Mouse (Mus musculus) erythroblast, embryonic 14.5 days (primary cell): ENCODE results near the gene Mslnl. TPM values are rescaled to one million over a fixed set of nuclear protein-coding genes. Genes with fewer than 3 reads are reported as not detected.
"Not testable (repeated sequence)": the region's sequence is repeated elsewhere in the genome, so short reads cannot be mapped to it uniquely, and the experiment has no call there.

Experiments
- H3K27me3 ChIP-seq: 2 replicates; pipeline ENCODE4 v1.6.1; 2012; ENCODE audit warnings: inconsistent platforms; ENCODE audit not compliant: control insufficient read depth
- H3K36me3 ChIP-seq: 2 replicates; pipeline ENCODE4 v1.6.1; 2012; ENCODE audit warnings: mild to moderate bottlenecking, inconsistent platforms; ENCODE audit not compliant: control insufficient read depth
- H3K4me1 ChIP-seq: 2 replicates; pipeline ENCODE4 v1.6.1; 2012; ENCODE audit warnings: inconsistent platforms; ENCODE audit not compliant: control insufficient read depth
- H3K4me3 ChIP-seq: replicated peaks from 2 replicates; pipeline ENCODE3; 2012; ENCODE audit warnings: moderate library complexity, mild to moderate bottlenecking, inconsistent platforms
- H3K9me3 ChIP-seq: 2 replicates; pipeline ENCODE4 v1.6.1; 2012; ENCODE audit warnings: low read length, inconsistent platforms, mixed read lengths; ENCODE audit not compliant: control insufficient read depth
- GATA1 ChIP-seq: IDR thresholded peaks from 2 replicates; pipeline ENCODE4 v1.6.1; 2012; ENCODE audit warnings: low read length, inconsistent platforms, mixed read lengths
- TAL1 ChIP-seq: IDR thresholded peaks from 3 replicates; pipeline ENCODE4 v1.6.1; 2012; ENCODE audit warnings: low read length, inconsistent platforms, mixed read lengths
- polyA plus RNA-seq: library from polyadenylated mRNA; stranded (reverse); fragments of >175 nt; gene quantifications from 2 replicates; pipeline ENCODE4 v1.2.3, GENCODE M21; 2012

Mslnl gene
- polyA plus RNA-seq, 1 experiment, result not detected

DNA sequence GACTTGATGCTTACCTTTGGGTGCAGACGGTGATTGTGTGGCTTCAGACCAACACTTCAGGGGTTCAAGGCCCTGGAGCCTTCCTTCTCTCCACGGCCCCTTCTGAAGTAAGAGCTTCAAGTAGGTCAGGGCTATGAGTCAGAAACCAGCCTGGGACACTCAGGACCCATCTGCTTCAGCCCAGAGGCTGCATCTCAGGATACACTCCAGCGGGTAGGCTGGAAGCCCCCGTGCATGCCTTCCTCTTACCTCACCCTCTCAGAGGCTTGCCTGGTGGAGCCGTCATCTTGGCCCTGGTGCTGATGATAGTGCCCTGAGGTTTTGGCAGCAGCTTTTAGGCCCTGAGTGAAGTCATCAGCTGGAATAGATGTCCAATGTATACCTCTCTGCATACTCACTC lies 596 bp upstream of the Mslnl start:
- peaks cover 11% of the 10 kb centered on the region for H3K36me3 ChIP-seq
- H3K4me1 ChIP-seq, result peaks cover under 1% of the 10 kb centered on the region; the same call in 1 of the 2 replicates
- H3K4me3 ChIP-seq, result no peak overlapping the region
- no peaks in the 10 kb centered on the region for H3K27me3 ChIP-seq
- TF ChIP-seq GATA1 (no peak), TAL1 (no peak)
- no peaks in the 10 kb centered on the region for H3K9me3 ChIP-seq

DNA sequence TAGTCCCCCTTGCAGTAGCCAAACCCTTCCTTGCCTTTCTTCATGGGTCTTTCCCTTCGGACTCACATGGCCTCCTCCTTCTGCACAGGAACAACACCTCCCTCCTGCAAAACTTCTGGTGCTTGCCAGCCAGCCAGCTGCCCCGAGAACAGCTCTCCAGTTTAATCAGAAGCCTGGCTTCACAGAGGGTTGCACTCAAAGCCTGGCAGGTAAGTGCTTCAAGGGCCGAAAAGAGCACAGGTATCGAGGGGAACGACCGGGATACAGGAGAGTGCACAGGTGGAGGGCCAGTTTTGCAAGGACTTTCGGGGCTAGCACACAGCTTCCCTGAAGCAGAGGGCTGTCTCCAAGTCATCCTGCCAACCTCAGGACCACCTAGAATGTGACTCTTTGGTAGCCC lies 3.0 kb downstream of the Mslnl start:
- H3K4me3 ChIP-seq, result no peak overlapping the region
- no peaks in the 10 kb centered on the region for H3K9me3 ChIP-seq
- H3K27me3 ChIP-seq, result no peaks in the 10 kb centered on the region; the same call in 1 of the 2 replicates
- no peaks in the 10 kb centered on the region for H3K4me1 ChIP-seq
- TF ChIP-seq TAL1, result no peak
- no peak for TF ChIP-seq GATA1
- H3K36me3 ChIP-seq, result no peaks in the 10 kb centered on the region

DNA sequence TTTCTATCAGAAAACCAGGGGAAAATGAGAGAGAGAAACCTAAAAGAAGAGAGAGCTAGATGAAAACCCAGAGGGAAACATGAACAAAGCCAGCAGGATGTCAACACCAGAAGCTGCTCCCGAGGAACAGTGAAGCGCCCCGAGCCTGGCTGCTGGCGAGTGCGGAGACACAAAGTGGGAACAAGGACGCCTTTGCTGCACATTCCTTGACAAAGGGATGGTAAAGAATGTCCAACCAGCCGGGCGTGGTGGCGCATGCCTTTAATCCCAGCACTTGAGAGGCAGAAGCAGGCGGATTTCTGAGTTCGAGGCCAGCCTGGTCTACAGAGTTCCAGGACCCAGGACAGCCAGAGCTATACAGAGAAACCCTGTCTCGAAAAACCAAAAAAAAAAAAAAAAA lies 5.6 kb downstream of the Mslnl start:
- H3K27me3 ChIP-seq, H3K36me3 ChIP-seq, H3K4me1 ChIP-seq: not testable (repeated sequence)

DNA sequence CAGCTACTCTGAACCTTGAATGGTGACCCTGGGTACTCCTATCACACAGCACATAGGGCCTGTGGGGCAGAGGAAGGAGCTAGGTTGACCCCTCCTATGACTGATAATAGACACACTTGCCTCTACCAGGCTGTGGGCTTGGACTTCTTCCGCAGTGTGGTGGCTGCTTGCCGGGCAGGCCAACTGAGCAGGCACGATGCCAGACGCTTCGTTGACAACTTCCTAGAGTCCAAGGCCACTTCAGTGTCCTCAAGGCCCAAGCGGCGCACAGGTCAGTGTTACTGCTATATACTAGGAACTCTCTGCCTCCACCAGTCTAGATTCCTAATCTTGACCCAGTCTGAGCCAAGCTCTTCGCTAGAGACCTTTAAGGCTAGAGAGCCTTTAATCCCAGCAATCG lies 8.0 kb downstream of the Mslnl start:
- H3K9me3 ChIP-seq, result no peaks in the 10 kb centered on the region
- H3K4me3 ChIP-seq, result no peak overlapping the region
- TF ChIP-seq GATA1, result no peak
- TF ChIP-seq TAL1, result no peak
- H3K36me3 ChIP-seq, result no peaks in the 10 kb centered on the region
- no peaks in the 10 kb centered on the region; the same call in 1 of the 2 replicates for H3K27me3 ChIP-seq
- no peaks in the 10 kb centered on the region for H3K4me1 ChIP-seq

More for the DNA sequence above, 5.6 kb downstream of the Mslnl start:
- H3K9me3 ChIP-seq, H3K4me3 ChIP-seq: not testable (repeated sequence)

DNA sequence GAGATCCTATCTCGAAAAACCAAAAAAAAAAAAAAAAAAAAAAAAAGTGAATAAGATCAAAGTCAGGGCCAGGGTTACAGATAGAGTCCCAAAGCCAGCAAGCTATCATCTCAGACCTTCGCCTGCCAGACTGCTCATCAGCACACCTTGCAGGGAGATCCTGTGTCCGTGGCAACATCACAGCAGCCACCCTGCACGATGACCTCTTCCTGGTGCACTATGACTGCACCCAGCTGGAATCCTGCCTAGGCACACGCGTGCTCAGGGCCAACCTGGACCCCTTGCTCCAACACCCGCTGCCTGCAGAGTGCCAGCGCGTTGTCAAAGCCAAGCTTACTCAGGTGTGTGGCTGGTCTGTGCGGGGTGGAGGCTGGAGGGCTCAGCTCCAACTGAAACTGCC lies 8.5 kb downstream of the Mslnl start:
- Histone ChIP-seq H3K36me3 (no peaks in the 10 kb centered on the region), H3K4me3 (no peak overlapping the region), H3K27me3 (no peaks in the 10 kb centered on the region; the same call in 1 of the 2 replicates), H3K4me1 (no peaks in the 10 kb centered on the region), H3K9me3 (no peaks in the 10 kb centered on the region)
- no peak; the same call in 2 of the 3 replicates for TF ChIP-seq TAL1
- no peak for TF ChIP-seq GATA1

DNA sequence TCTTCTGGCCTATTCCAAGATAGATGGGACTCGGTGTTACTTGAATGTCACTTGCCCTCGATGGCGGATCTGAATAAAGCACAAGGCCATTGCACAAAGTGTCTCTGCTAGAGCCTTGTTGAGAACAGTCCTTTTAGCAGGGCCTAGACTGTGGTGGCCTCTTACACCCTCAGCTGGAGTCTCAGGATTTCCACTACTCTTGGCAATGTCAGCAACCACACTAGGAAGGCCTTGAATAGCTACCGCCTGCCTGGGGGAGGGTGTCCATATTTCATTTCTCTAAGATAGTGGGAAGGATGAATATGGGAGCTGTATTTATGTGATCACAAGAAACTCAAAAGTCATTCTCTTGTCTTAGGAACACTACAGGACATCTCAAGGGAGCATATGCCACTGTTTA lies 12.4 kb downstream of the Mslnl start:
- Histone ChIP-seq H3K36me3 (no peaks in the 10 kb centered on the region), H3K27me3 (no peaks in the 10 kb centered on the region), H3K4me1 (no peaks in the 10 kb centered on the region), H3K9me3 (no peaks in the 10 kb centered on the region), H3K4me3 (no peak overlapping the region)
- no peak for TF ChIP-seq TAL1
- no peak for TF ChIP-seq GATA1

DNA sequence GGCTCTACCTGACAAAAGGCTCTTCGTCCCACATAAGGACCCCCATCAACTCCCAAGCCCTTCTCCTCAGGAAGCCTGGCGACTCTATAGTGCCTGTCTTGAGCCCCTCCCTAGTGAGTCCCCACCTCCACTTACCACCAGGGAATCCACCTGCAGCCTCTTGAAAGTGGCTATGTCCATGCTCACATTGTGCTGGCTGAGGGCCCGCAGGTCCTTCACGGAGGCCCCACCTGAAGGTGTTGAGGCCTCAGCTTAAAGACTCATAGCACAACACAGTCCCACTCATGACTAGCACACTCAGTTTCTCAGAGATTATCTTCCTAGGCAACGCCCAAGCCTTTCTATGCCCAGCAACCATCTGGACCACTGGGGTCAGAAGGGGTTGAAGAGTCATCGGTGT lies 13.5 kb downstream of the Mslnl start:
- H3K4me1 ChIP-seq, result no peaks in the 10 kb centered on the region
- H3K27me3 ChIP-seq, result no peaks in the 10 kb centered on the region
- H3K4me3 ChIP-seq, result no peak overlapping the region
- no peaks in the 10 kb centered on the region for H3K36me3 ChIP-seq
- TF ChIP-seq GATA1 (no peak), TAL1 (no peak)
- no peaks in the 10 kb centered on the region for H3K9me3 ChIP-seq

DNA sequence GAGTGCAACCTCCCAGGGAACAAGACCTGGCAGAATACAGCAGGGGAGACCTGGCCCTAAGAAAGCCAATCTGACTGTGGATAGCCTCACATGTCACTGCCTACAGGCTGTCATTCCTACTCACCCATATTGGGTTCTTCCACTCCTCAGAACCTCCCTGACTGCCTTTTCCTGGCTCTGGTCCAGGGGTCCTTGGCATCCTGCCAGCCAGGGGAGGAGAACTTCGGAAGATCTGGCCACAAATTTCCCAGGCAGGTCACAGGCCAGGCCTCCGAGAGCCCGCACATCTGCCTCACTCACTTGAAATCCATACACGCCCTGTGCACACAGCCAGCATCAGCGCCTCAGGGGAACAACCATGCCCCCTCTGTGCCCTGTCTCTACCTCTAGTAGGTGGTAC lies 15.6 kb downstream of the Mslnl start:
- TF ChIP-seq GATA1 (no peak), TAL1 (no peak)
- Histone ChIP-seq H3K9me3 (no peaks in the 10 kb centered on the region), H3K4me1 (no peaks in the 10 kb centered on the region), H3K27me3 (no peaks in the 10 kb centered on the region), H3K36me3 (no peaks in the 10 kb centered on the region), H3K4me3 (no peak overlapping the region)

DNA sequence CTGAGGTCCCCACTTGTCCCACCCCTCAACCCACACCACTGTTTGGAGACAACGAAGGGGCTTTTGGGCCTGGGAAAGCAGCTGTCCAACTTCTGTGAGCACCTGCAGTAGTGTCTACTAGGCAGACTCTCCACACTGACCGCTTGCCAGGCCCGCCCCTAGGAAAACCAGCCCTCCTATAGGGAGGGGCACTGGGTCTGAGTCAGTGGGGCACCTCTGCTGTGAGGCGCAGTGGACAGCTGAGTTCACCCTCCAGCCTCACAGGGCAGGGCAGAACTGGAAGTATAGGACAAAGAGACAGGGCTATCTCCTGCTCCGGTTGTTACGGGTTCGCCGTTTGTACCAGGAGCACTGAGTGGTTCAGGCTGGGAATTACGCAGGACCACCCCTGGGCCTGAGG lies 18.4 kb downstream of the Mslnl start, which contains the start of gene Msln:
Msln (minus strand) TSS at position 138 of the 400 bp plus-strand sequence.
- H3K4me1 ChIP-seq, result no peaks in the 10 kb centered on the region
- 0 out of 2 replicates have a peak, but pooled peaks cover 3% of the 10 kb centered on the region for H3K27me3 ChIP-seq

DNA sequence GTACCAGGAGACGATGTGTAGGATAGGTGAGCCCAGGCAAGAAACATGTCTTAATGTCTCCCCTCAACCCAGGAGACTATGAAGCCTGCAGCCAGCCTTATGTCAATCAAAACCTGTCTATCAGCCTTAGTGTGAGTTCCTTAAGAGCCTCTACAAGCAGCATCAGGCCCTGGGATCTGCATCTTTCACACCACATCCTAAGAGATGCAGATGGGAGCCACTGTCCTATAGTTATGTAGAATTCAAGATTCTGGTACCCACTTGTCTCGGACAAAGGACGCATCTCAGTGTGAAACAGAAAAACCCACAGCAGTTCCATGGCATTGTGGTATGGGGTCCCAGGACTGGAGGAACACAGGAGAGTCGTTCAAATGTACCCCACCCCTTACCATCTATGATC lies 19.2 kb downstream of the Mslnl start:
- H3K27me3 ChIP-seq, result 0 out of 2 replicates have a peak, but pooled peaks cover 3% of the 10 kb centered on the region
- TF ChIP-seq GATA1, result no peak
- TF ChIP-seq TAL1, result no peak

More for the DNA sequence above, 18.4 kb downstream of the Mslnl start, which contains the start of gene Msln:
- TF ChIP-seq GATA1 (no peak), TAL1 (no peak)
- no peaks in the 10 kb centered on the region for H3K9me3 ChIP-seq
- H3K4me3 ChIP-seq, result no peak within 1 kb of the TSS
- H3K36me3 ChIP-seq, result no peaks in the 10 kb centered on the region

More for the DNA sequence above, 19.2 kb downstream of the Mslnl start:
- Histone ChIP-seq H3K36me3 (no peaks in the 10 kb centered on the region), H3K4me1 (no peaks in the 10 kb centered on the region), H3K9me3 (no peaks in the 10 kb centered on the region), H3K4me3 (no peak overlapping the region)
